Mouse (Mus musculus) bone marrow macrophage, adult 2 months (primary cell): ENCODE data around the gene Pcsk5.

Experiments used
- CTCF ChIP-seq: IDR thresholded peaks from 2 replicates; pipeline ENCODE4 v1.5.1; 2012; ENCODE audit warnings: low read depth, mild to moderate bottlenecking, low read length, moderate library complexity
- POLR2A ChIP-seq: IDR thresholded peaks from 2 replicates; pipeline ENCODE4 v1.6.1; 2012; ENCODE audit warnings: mild to moderate bottlenecking, low read depth, low read length, borderline replicate concordance

GRCm38 (mm10) chr19:17837471-17837859 is at the start of gene Pcsk5:
- TF ChIP-seq POLR2A (no peak), CTCF (no peak)
